Mouse (Mus musculus): ENCODE measurements around the gene Olfr320.
"Not testable (repeated sequence)": the region's sequence is repeated elsewhere in the genome, so short reads cannot be mapped to it uniquely, and the experiment has no call there.

The Olfr320 gene

DNA sequence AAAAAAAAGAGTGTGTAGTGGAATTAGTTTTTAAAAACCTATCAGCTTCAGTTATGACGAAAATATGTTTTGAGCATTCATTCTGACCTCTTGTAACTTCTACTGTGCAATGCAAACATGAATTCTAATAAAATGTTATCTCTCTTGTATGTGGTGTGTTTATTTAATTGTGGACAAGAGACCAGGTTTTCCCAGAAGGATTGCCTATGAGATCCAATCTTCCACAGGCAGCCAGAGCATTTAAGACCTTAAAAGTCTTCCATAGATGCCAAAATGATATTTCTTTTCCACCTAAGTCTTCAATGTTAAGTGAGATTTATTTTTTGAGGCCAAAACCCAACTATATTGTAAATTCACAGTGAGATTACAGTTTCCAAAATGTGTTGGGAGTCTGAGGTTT, at the start of gene Olfr320:
Gene Olfr320, plus strand, starts transcription at position 301 of the 400 bp plus-strand sequence.
- no peak for DNase-seq (ENCODE audit: low spot score in 2 of 2)

DNA sequence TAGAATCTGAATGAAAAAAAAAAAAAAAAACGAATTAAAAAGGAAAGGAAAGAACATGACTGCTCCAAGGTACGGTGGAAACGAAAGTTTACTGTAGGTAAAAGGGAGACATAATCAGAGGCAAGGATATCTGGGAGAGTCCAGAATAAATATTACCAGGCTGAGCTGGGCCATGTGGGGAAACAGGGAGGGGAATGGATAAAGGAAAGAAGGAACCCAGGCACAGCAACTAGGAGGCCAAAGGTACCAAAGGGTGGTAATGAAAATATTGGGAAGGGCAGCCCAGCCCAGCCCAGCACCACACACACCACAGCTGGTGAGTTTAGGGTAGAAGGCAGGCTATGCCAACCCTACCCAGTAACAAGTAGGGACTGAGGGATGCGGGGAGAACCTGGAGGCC, 46.0 kb upstream of the Olfr320 start:
- DNase-seq (ENCODE audit: low spot score in 2 of 2), result no peak

DNA sequence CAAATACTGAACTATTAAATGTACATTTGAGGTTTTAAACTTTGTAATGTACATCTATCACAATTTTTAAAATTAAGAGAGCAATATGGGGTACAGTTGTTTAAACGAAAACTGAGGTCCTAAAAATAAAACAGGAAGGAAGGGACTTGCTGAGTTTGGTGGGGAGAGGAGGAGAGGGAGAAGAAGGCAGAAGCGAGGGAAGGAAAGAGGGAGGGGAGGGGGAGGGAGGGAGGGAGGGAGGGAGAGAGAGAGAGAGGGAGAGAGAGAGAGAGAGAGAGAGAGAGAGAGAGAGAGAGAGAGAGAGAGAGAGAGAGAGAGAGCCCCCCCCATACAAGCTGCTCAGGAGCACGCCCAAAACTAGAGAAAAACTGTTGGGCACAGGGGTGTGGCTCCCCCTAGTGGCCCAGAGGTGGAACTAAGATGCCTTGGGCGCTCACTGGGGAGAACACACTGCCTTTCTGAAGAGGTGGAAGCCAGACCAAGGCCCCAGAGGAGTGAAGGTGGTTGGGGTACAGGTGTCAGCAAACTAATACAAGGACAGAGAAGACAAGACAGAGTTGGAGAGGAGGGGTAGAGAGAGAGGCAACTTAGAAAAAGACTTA, 44.4 kb upstream of the Olfr320 start:
- DNase-seq (ENCODE audit: low spot score in 2 of 2), result peak; percentile 32 to 45

DNA sequence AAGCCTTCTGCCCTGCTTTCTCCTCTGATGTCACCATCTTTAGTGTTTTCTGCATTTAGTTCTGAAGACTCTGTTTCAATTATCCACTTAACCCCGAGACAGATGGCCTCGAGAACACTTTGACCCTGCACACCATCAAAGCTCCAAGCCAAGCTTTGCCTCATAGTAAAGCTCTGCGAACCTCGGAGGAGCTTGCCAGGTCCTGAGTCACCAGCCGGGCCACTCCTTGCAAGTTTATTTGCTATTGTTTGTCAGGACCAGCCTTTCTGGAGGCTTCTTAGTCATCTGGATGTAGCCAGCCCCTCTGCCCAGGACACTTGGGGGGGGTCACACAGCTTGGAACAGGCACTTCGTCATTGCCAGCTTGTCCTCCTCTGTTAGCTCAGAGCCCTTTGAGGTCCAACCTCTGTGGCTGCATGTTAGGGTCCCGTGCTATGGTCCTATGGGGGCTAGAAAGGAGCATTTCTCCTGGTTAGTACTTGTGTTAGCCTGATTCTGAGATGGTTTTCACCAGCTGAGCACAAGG, 42.7 kb upstream of the Olfr320 start:
- DNase-seq (ENCODE audit: low spot score in 2 of 2), result no peak

DNA sequence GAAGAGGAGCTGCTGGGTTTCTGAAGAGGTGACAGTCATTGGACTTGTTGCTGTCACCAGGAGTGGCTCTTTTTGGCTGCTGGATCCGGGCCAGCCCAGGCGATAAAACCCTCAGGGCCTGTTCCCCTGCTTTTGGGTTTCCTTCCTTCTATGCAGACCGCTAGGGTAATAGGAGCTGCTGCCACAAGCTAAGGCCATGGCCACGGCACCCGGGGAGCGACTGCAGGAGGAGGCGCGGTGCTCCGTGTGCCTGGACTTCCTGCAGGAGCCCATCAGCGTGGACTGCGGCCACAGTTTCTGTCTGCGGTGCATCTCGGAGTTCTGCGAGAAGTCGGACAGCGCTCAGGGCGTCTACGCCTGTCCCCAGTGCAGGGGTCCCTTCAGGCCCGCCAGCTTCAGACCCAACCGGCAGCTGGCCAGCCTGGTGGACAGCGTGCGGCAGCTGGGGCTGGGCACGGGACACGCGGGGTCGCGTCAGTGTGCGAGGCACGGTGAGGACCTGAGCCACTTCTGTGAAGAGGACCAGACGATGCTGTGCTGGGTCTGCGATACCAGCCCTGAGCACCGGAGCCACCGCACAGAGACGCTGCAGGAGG, 40.5 kb upstream of the Olfr320 start, which contains the start of gene Trim58:
Gene Trim58, plus strand, starts transcription at position 194 of the 596 bp plus-strand sequence.
- peak; percentile 42 to 71 for DNase-seq (ENCODE audit: low spot score in 2 of 2)

DNA sequence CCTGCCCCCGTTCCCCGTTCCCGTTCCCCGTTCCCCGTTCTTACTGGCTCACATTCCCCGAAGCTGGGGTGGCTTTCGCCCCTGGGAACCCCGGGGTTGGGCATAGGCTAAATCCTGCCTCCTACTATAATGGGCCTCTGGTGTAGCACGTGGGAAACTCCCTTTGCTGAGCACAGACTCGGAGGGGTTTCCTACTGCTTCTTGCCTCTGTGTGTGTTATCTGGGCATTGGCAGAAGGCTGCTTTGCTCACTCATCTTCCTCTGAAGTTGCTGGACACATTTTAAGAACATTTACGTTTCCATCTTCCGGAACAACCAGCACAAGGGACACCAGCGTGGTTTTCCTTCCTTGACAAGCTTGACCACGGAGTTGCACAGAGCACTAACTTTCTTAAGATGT, 39.8 kb upstream of the Olfr320 start:
- DNase-seq (ENCODE audit: low spot score in 2 of 2), result peak in 1 of 2 experiments; percentile 31

DNA sequence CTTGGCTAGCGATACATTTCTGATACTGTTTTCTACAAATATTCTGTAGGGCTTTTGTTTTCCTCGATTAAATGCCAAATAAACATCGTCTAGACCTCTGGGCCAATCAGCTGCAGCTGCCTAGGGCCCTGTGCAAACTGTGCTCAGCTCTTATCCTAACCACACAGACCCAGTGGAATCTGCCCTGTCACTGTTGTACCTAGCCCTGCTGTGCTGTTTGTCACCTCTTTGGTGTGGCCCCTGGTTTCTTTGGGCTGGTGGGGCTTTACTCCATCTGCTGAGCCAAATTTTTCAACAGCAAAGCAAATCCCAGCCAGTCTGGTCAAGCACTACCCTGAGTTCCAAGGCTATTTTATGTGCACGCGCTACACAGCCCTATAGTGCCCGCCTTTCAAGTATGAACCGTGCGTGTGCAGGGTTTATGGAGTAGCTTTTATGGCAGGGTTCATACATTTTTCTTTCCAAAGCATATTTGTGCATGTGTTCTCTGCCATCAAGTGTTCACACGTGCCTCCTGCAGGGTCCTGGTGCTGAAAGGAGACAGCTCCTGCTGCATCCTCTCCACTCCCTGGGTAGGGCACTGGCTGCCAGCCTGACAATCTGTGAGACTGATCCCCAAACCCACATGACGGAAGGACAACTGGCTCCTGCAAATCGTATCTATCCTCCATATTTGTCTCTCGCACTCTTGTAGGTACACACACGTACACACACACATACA, 39.1 kb upstream of the Olfr320 start:
- DNase-seq (ENCODE audit: low spot score in 2 of 2), result peak; percentile 64 to 78

DNA sequence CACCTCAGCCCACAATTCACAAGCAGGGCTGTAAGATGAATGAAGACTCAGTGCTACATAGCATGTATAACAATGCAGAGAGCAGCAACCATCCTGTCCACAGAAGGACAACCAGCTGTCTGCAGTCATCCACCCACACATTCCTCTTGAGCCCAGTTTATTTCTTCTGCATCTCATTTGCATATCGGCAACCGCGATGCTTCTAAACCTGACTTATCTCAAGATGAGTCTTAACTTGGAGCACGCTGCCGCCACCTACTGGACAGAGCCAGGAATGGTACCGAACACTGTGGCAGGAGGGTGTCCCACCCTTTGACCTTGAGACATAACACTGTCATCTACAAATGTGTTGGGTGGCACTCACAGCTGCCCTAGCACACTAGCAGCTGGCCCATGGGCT, 37.5 kb upstream of the Olfr320 start:
- peak; percentile 45 to 66 for DNase-seq (ENCODE audit: low spot score in 2 of 2)

DNA sequence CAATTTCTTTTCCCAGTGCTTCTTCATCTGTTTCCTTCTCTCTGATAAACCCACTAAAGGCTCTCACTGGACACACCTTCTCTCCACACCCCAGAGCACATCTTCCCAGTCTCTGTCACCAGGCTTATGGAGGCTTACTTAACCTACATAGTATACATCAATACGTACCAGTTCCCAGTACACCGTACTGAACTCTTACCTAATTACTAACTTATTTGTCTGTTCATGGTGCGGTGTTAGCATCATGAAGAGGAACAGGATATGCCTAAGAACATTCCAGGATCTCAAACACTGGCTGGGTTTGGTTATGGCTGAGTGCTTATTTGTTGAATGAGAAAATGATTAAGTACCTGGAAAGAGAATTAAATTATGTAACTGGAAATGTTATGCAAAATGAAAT, 25.7 kb upstream of the Olfr320 start:
- no peak for DNase-seq (ENCODE audit: low spot score in 2 of 2)

DNA sequence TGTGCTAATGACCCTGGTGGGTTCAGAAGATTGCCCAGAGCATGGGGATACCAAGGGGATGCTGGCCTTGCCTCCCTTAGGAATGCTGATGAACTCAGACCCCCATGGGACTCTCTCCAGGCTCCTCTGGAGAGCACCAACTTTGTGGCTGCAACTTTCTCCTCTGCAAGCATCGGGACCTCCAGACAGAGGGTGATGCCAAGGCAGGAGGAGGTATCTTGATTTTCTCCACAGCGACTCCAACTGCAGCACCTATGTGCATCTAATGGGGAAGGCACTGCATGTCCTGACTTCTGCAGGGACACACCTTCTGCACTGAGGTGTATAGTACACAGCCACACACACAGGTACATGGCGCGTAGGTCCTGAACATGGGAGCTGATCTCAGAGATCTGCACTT, 22.3 kb upstream of the Olfr320 start, which contains the start of gene Olfr322:
Gene Olfr322, plus strand, starts transcription at position 187 of the 400 bp plus-strand sequence.
- DNase-seq (ENCODE audit: low spot score in 2 of 2), result no peak

DNA sequence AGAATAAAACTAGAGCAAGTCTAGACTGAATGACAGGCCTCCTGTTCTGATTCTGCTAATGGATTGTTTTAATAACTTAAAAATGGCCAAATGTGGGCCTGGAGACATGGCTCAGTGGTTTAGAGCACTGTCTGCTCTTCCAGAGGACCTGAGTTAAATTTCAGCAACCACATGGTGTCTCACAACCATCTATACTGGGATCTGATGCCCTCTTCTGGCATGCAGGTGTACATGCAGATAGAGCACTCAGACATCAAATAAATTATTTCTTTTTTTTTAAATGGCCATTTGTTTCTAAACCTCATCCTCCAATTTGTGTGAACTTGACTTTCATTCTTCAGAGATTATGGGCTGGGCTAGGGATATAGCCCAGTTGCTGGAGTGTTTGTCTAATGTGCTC, 11.6 kb upstream of the Olfr320 start:
- DNase-seq (ENCODE audit: low spot score in 2 of 2), result no peak

DNA sequence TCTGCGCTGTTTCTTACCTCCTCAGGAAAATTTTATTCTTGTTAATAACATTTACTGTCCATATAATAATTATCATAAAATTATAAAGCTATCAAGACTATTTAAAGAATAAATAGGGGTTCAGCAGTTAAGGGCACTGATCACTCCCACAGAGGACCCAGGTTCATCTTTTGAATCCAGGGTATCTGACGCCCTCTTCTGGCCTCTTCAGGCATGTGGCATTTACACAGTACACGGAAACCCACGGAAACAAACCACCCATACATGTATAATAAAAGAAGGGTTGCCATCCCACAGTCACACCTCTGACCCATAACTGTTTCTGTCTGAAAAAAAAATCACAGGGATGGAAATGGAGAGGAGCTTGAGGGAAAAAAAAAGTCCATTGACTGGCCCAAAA, 9.1 kb upstream of the Olfr320 start:
- no peak for DNase-seq (ENCODE audit: low spot score in 2 of 2)

DNA sequence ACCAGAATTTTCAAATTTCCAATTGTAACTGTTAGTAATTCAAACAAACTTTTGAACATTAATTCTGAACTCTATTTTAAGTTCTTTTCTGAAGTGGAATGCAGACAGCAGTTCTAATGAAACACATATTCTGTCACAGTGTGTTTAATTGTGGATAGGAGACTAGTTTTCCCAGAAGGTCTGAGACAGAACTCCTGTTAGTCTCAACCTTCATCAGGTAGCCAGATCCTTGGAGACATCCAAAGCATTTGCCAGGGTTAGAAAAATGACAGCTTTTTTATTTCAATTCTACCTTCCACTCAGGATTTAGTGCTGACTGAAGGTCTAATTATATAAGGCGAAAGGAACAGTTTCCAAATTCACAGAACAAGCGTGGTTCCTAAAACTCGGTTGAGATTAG, 18.0 kb downstream of the Olfr320 start, which contains the start of gene Olfr319:
Gene Olfr319, plus strand, starts transcription at position 301 of the 400 bp plus-strand sequence.
- no peak for DNase-seq (ENCODE audit: low spot score in 2 of 2)

DNA sequence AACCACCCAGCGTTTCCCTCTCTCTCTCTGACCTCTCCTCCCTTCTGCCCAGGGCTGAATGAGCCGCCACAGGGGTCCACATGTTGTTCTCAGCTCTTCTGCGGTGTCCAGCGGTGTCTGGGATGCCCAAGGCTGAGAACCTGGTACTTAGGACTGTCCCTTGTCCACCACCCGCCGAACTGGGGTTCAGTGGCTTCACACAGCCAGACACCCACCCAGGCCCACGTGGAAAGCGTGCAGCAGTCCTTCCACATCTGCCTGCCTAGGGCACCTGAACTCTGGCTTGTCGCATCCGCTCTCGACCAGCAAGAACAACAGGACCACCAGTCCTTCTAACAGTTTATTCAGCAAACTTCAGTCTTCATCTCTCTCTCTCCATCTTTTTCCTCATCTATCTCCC, 28.2 kb downstream of the Olfr320 start:
- DNase-seq (ENCODE audit: low spot score in 2 of 2), result no peak

DNA sequence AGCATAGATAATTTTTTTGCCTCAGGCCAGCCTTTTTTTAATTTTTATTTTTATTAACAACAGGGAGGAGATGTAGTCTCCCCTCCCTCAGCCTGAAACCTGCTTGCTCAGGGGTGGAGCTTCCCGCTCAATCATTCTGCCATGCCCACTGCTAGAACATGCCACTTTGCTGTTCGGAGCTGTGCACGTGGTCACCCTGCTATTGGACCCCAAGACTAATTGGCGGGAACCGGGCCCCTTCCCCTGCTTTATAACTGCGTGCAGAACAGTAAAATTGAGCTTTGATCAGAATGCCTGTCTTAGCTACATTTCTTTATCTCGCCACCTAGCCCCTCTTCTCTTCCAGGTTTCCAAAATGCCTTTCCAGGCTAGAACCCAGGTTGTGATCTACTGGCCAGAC, 36.8 kb downstream of the Olfr320 start:
- not testable (repeated sequence) for DNase-seq (ENCODE audit: low spot score in 2 of 2)

DNA sequence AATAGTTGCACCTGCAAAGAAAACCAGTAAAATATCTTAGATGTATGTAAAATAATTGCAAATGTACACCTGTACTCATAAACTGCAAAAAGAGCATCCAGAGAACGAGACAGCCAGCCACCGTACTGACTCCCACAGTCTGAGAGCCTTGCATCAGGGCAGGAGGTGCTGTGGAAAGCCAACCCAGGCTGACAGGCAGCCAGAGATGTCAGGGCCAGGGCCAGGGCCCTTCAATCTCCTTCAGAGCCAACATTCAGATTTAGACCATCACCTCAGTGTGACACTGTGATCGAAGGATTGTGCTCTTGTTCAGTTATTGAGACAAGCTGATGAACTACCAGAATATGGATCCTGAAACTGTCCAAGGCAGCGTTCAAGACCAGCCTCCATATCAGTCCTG, 38.8 kb downstream of the Olfr320 start:
- DNase-seq (ENCODE audit: low spot score in 2 of 2), result no peak

DNA sequence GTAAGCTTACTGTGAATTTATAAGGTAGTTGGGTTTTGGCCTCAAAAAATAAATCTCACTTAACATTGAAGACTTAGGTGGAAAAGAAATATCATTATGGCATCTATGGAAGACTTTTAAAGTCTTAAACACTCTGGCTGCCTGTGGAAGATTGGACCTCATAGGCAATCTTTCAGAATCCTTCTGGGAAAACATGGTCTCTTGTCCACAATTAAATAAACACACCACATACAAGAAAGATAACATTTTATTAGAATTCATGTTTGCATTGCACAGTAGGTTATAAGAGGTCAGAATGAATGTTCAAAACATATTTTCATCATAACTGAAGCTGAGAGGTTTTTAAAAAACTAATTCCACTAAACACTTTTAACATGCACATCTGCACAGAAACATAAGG, 43.0 kb downstream of the Olfr320 start, which contains the start of gene Olfr318:
Gene Olfr318, minus strand, starts transcription at position 101 of the 400 bp plus-strand sequence.
- DNase-seq (ENCODE audit: low spot score in 2 of 2), result no peak

DNA sequence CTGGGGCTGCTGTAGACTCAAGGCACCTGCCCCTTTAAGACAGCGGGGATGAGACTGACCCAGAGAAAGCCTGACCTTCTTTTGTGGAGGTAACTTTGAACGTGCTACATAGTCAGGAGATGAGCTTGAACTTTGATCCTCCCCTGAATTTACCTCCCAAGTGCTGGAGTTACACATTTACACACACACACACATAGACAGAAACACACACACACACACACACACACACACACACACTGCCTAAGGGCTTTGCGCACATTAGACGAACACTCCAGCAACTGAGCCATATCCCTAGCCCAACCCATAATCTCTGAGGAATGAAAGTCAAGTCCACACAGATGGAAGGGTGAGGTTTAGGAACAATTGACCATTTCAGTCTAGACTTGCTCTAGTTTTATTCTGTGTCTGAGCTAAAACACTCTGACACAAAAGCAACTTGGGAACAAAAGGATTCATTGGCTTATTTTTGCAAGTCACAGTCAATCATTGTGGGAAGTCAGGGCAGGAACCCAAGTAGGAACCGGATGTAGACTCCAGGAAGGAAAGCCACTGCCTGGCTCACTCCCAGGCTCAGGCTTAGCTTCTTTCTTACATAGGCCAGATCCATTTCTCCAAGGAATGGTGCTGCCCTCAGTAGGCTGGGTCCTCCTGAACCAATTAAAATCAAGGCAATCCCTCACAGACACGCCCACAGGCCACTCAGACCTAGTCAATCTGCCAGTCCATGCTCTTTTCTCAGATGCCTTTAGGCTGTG, 47.2 kb downstream of the Olfr320 start:
- not testable (repeated sequence) for DNase-seq (ENCODE audit: low spot score in 2 of 2)

DNA sequence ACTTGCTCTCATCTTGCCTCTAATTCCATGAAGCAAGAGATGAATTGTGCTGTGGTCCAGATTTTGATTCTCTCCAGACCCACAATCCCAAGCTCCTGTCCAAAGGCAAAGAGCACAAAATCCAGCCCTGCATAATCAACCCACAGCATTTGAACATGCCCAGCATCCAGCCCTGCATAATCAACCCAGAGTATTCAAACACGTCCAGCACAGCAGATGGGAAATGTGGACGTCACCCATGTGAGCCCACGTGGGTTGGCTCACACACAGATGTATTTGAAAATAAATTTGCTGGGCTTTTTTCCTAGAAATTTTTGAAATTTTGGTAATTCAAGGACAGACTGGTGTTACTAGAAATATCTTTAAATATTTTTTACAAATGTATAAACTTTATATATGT, 52.5 kb downstream of the Olfr320 start:
- DNase-seq (ENCODE audit: low spot score in 2 of 2), result no peak
